In genomic region chr2:181158471-181158870, GRCm38 (mm10) we compare ENCODE assay signal across 26 mouse cellular contexts. TPM values are rescaled to one million over a fixed set of nuclear protein-coding genes. Genes with fewer than 3 reads are reported as not detected.
A peak's percentile ranks its signal among the peaks of the same experiment; 100 is the strongest.
DNase-seq lines count a peak whose midpoint lies in the region; ATAC-seq and TF ChIP-seq lines count a peak whose summit lies in the region.
"Had no signal": no experiment of that assay in that cellular context is flagged by ENCODE, and none has a peak within 500 bp of the region (broad histone marks: within the 10 kb centered on the region; RNA-seq: fewer than 3 reads in every experiment).

No protein-coding gene starts in this region.

- TF ChIP-seq EP300 in heart, postnatal 0 days (IDR thresholded peaks at IDR 0.05; ENCODE audit: low read depth) = no peak

- H3K27me3 ChIP-seq in midbrain, embryonic 15.5 days (replicated peaks) = no peaks in the 10 kb centered on the region
- peaks cover 16% of the 10 kb centered on the region for H3K27me3 ChIP-seq in midbrain, embryonic 11.5 days (ENCODE audit: control insufficient read depth, insufficient read depth, low read length)
- H3K27me3 ChIP-seq in heart, postnatal 0 days (ENCODE audit: control insufficient read depth, insufficient read depth, low read length) = peaks cover 13% of the 10 kb centered on the region; the same call in 1 of the 2 replicates

- H3K4me3 ChIP-seq in midbrain, embryonic 15.5 days = no peak overlapping the region
- no peak overlapping the region for H3K4me3 ChIP-seq in midbrain, embryonic 11.5 days (ENCODE audit: low read depth, low read length)
- H3K4me3 ChIP-seq in heart, postnatal 0 days (ENCODE audit: low read depth, low read length) = no peak overlapping the region
- H3K4me3 ChIP-seq: kidney, embryonic 15.5 days; limb, embryonic 13.5 days; liver, embryonic 13.5 days; neural tube, embryonic 13.5 days had no signal

- intact Hi-C loops in heart, postnatal 10 days (cut with DNase I) = no loop called here

- no peak for ATAC-seq in midbrain, embryonic 15.5 days (replicated peaks)
- no peak for ATAC-seq in midbrain, embryonic 11.5 days (ENCODE audit: low FRiP score)
- no peak for ATAC-seq in heart, postnatal 0 days (ENCODE audit: insufficient read depth, low read depth)
- ATAC-seq: hindbrain, embryonic 16.5 days; intestine, embryonic 16.5 days had no signal

- H3K36me3 ChIP-seq in midbrain, embryonic 15.5 days (replicated peaks) = no peaks in the 10 kb centered on the region
- H3K36me3 ChIP-seq in midbrain, embryonic 11.5 days (ENCODE audit: control insufficient read depth, insufficient read depth, low read length) = no peaks in the 10 kb centered on the region
- peaks cover 2% of the 10 kb centered on the region; the same call in 1 of the 2 replicates for H3K36me3 ChIP-seq in heart, postnatal 0 days (replicated peaks; ENCODE audit: control insufficient read depth, insufficient read depth, low read length)
- H3K36me3 ChIP-seq: kidney, embryonic 15.5 days; limb, embryonic 13.5 days; liver, embryonic 13.5 days had no signal

- H3K9ac ChIP-seq in midbrain, embryonic 15.5 days = no peak overlapping the region
- no peak overlapping the region for H3K9ac ChIP-seq in midbrain, embryonic 11.5 days (ENCODE audit: low read length)
- no peak overlapping the region for H3K9ac ChIP-seq in heart, postnatal 0 days (replicated peaks; ENCODE audit: low read depth, low read length)
- H3K9ac ChIP-seq: kidney, embryonic 15.5 days; limb, embryonic 13.5 days; liver, embryonic 13.5 days; lung, embryonic 14.5 days; neural tube, embryonic 13.5 days had no signal

- peak overlapping the region; percentile 14; the same call in 1 of the 2 replicates for H3K27ac ChIP-seq in midbrain, embryonic 15.5 days
- H3K27ac ChIP-seq in midbrain, embryonic 11.5 days (ENCODE audit: low read depth, low read length) = no peak overlapping the region
- peak overlapping the region; percentile 86 for H3K27ac ChIP-seq in heart, postnatal 0 days (ENCODE audit: low read depth)
- H3K27ac ChIP-seq: kidney, embryonic 15.5 days; limb, embryonic 13.5 days; liver, embryonic 13.5 days had no signal

- 88% methylated on average over 2 of the region's 2 CpGs for WGBS in midbrain, embryonic 15.5 days
- 95% methylated on average over 2 of the region's 2 CpGs for WGBS in midbrain, embryonic 11.5 days
- 80% methylated on average over 2 of the region's 2 CpGs for WGBS in heart, postnatal 0 days

- peak; percentile 35 for DNase-seq in cerebellum, adult 8-10 months
- no peak for DNase-seq in cerebellum, adult 9-10 months
- peak; percentile 53 to 72 for DNase-seq in heart, adult 9 months (ENCODE audit: low spot score in 2 of 2)
- no peak for DNase-seq in heart, postnatal 10 days
- DNase-seq in midbrain, embryonic 11.5 days (ENCODE audit: low spot score, missing footprints) = no peak
- DNase-seq in heart, postnatal 0 days (ENCODE audit: low spot score) = no peak
- no peak for DNase-seq in kidney, adult 8-10 months
- DNase-seq: embryo, embryonic 11 days; kidney, postnatal 4 days; liver, embryonic 13.5 days; lung, embryonic 14.5 days; lung, postnatal 36 days; spleen, adult 18-20 months; thymus, postnatal 36 days had no signal

- peaks cover 55% of the 10 kb centered on the region for H3K4me1 ChIP-seq in midbrain, embryonic 15.5 days
- H3K4me1 ChIP-seq in midbrain, embryonic 11.5 days (ENCODE audit: control insufficient read depth, insufficient read depth, low read length) = peaks cover 15% of the 10 kb centered on the region
- H3K4me1 ChIP-seq in heart, postnatal 0 days (ENCODE audit: control insufficient read depth, insufficient read depth) = peaks cover 46% of the 10 kb centered on the region
- H3K4me1 ChIP-seq: liver, embryonic 13.5 days had no signal

- H3K4me2 ChIP-seq in midbrain, embryonic 15.5 days = no peak overlapping the region
- H3K4me2 ChIP-seq in midbrain, embryonic 11.5 days = no peak overlapping the region
- peak overlapping the region; percentile 41; the same call in 1 of the 2 replicates for H3K4me2 ChIP-seq in heart, postnatal 0 days (ENCODE audit: low read depth, low read length)
- H3K4me2 ChIP-seq: kidney, embryonic 15.5 days; limb, embryonic 13.5 days; liver, embryonic 13.5 days; lung, embryonic 14.5 days; neural tube, embryonic 13.5 days had no signal

- no peaks in the 10 kb centered on the region for H3K9me3 ChIP-seq in midbrain, embryonic 15.5 days
- no peaks in the 10 kb centered on the region for H3K9me3 ChIP-seq in midbrain, embryonic 11.5 days (ENCODE audit: control insufficient read depth, low read length)
- H3K9me3 ChIP-seq in heart, postnatal 0 days (replicated peaks; ENCODE audit: control insufficient read depth, low read length) = no peaks in the 10 kb centered on the region
- H3K9me3 ChIP-seq: kidney, embryonic 15.5 days; limb, embryonic 13.5 days; liver, embryonic 13.5 days; neural tube, embryonic 13.5 days had no signal

- TF ChIP-seq CTCF in heart, postnatal 0 days (IDR thresholded peaks at IDR 0.05; ENCODE audit: low read depth) = no peak

RNA-seq across cellular contexts. Expression of gene Eef1a2, which starts 1.7 kb away (rescaled TPM):
- total RNA-seq in heart, postnatal 10 days (2021) = 100 to 1,000 TPM; 640 to 727 TPM
- 11.5 and 12.1 TPM in 2 replicates for polyA plus RNA-seq in midbrain, embryonic 15.5 days (2015; fragmentation: Nextera tagmentation; extraction: Ambion mirVana)
- polyA plus RNA-seq in midbrain, embryonic 11.5 days (2014; fragmentation: Nextera tagmentation; extraction: Ambion mirVana) = 0.87 and 0.94 TPM in 2 replicates
- total RNA-seq in heart, postnatal 0 days (2014; rRNA removed; ENCODE audit: low replicate concordance) = 263 and 291 TPM in 2 replicates
- 19.9 and 21.6 TPM in 2 replicates for polyA plus RNA-seq in heart, postnatal 0 days (2015; fragmentation: Nextera tagmentation; extraction: Ambion mirVana)
- total RNA-seq: hematopoietic stem cell, adult 5-6 weeks; megakaryocyte-erythroid progenitor cell, adult 5-6 weeks had no signal
- polyA plus RNA-seq: limb, embryonic 13.5 days; liver, embryonic 13.5 days; lung, embryonic 14.5 days had no signal

RNA-seq across cellular contexts. Expression of gene Kcnq2, which starts 23.4 kb away (rescaled TPM):
- not detected for total RNA-seq in heart, postnatal 10 days (2021)
- polyA plus RNA-seq in midbrain, embryonic 15.5 days (2015; fragmentation: Nextera tagmentation; extraction: Ambion mirVana) = 54.0 and 62.5 TPM in 2 replicates
- 8.7 and 8.8 TPM in 2 replicates for polyA plus RNA-seq in midbrain, embryonic 11.5 days (2014; fragmentation: Nextera tagmentation; extraction: Ambion mirVana)
- 0.04 and 0.08 TPM in 2 replicates for total RNA-seq in heart, postnatal 0 days (2014; rRNA removed; ENCODE audit: low replicate concordance)
- polyA plus RNA-seq in heart, postnatal 0 days (2015; fragmentation: Nextera tagmentation; extraction: Ambion mirVana) = not detected in 2 replicates
- total RNA-seq: hematopoietic stem cell, adult 5-6 weeks; megakaryocyte-erythroid progenitor cell, adult 5-6 weeks had no signal
- polyA plus RNA-seq: C2C12 had no signal

RNA-seq across cellular contexts. Expression of gene Ppdpf, which starts 28.6 kb away (rescaled TPM):
- 10 to 100 TPM; 60.7 to 62.1 TPM for total RNA-seq in heart, postnatal 10 days (2021)
- 432 and 436 TPM in 2 replicates for polyA plus RNA-seq in midbrain, embryonic 15.5 days (2015; fragmentation: Nextera tagmentation; extraction: Ambion mirVana)
- 414 and 426 TPM in 2 replicates for polyA plus RNA-seq in midbrain, embryonic 11.5 days (2014; fragmentation: Nextera tagmentation; extraction: Ambion mirVana)
- total RNA-seq in heart, postnatal 0 days (2014; rRNA removed; ENCODE audit: low replicate concordance) = 154 and 155 TPM in 2 replicates
- 145 and 157 TPM in 2 replicates for polyA plus RNA-seq in heart, postnatal 0 days (2015; fragmentation: Nextera tagmentation; extraction: Ambion mirVana)

RNA-seq across cellular contexts. Expression of gene Ptk6, which starts 44.1 kb away (rescaled TPM):
- not detected for total RNA-seq in heart, postnatal 10 days (2021)
- not detected in 2 replicates for polyA plus RNA-seq in midbrain, embryonic 15.5 days (2015; fragmentation: Nextera tagmentation; extraction: Ambion mirVana)
- polyA plus RNA-seq in midbrain, embryonic 11.5 days (2014; fragmentation: Nextera tagmentation; extraction: Ambion mirVana) = not detected in 2 replicates
- not detected in 2 replicates for total RNA-seq in heart, postnatal 0 days (2014; rRNA removed; ENCODE audit: low replicate concordance)
- polyA plus RNA-seq in heart, postnatal 0 days (2015; fragmentation: Nextera tagmentation; extraction: Ambion mirVana) = not detected in 2 replicates
- total RNA-seq: gastrocnemius, adult 8-10 months; hematopoietic stem cell, adult 5-6 weeks; layer of hippocampus, postnatal 14 days; left cerebral cortex, postnatal 10 days; megakaryocyte-erythroid progenitor cell, adult 5-6 weeks had no signal
- polyA plus RNA-seq: C2C12; hindbrain, embryonic 16.5 days; kidney, embryonic 15.5 days; limb, embryonic 13.5 days; lung, embryonic 14.5 days; neural tube, embryonic 13.5 days had no signal

RNA-seq across cellular contexts. Expression of gene Srms, which starts 54.5 kb away (rescaled TPM):
- under 1 TPM; 0.17 to 0.25 TPM for total RNA-seq in heart, postnatal 10 days (2021)
- polyA plus RNA-seq in midbrain, embryonic 15.5 days (2015; fragmentation: Nextera tagmentation; extraction: Ambion mirVana) = 0.18 and 0.22 TPM in 2 replicates
- polyA plus RNA-seq in midbrain, embryonic 11.5 days (2014; fragmentation: Nextera tagmentation; extraction: Ambion mirVana) = 0.14 TPM in 1 of 2 replicates, not detected in the other
- total RNA-seq in heart, postnatal 0 days (2014; rRNA removed; ENCODE audit: low replicate concordance) = 0.04 TPM in 1 of 2 replicates, not detected in the other
- polyA plus RNA-seq in heart, postnatal 0 days (2015; fragmentation: Nextera tagmentation; extraction: Ambion mirVana) = 0.08 and 0.10 TPM in 2 replicates
- total RNA-seq: hematopoietic stem cell, adult 5-6 weeks; megakaryocyte-erythroid progenitor cell, adult 5-6 weeks had no signal
- polyA plus RNA-seq: C2C12 had no signal

Comparison
In these comparisons a context has a peak if more than half of its experiments do, and no peak if none do; other contexts are left out.
1. DNase-seq: peak in cerebellum, adult 8-10 months (single experiment) and heart, adult 9 months (2 of 2); none in cerebellum, adult 9-10 months (single experiment), heart, postnatal 10 days (0 of 2), midbrain, embryonic 11.5 days (single experiment), heart, postnatal 0 days (single experiment) and kidney, adult 8-10 months (0 of 2).